Mouse (Mus musculus) myocyte (in vitro differentiated cells): ENCODE results near the gene Hist1h2ai.

Experiments
- CEBPB ChIP-seq: IDR thresholded peaks from 2 replicates; pipeline ENCODE4 v1.6.1; 2011; ENCODE audit warnings: mild to moderate bottlenecking, moderate library complexity; ENCODE audit not compliant: poor library complexity, insufficient read depth, severe bottlenecking
- E2F4 ChIP-seq: IDR thresholded peaks from one replicate; pipeline ENCODE4 v1.6.1; 2011; ENCODE audit warnings: mild to moderate bottlenecking, control low read depth, moderate library complexity; ENCODE audit not compliant: insufficient read depth
- MAX ChIP-seq: IDR thresholded peaks from one replicate; pipeline ENCODE4 v1.6.1; 2011; ENCODE audit warnings: low read depth, mild to moderate bottlenecking, control low read depth
- MYOD1 ChIP-seq, 3 experiments: IDR thresholded peaks; one replicate each; pipeline ENCODE4 v1.6.1; 2011; ENCODE audit warnings: control low read depth in 2 of 3, low read depth in 2 of 3, mild to moderate bottlenecking in 2 of 3, moderate library complexity in 1 of 3; ENCODE audit not compliant: insufficient read length in 2 of 3, control insufficient read depth in 1 of 3
- MYOG ChIP-seq, 3 experiments: IDR thresholded peaks; one replicate each; pipeline ENCODE4 v1.6.1; 2011; ENCODE audit warnings: control low read depth in 2 of 3, low read depth in 2 of 3, mild to moderate bottlenecking in 2 of 3; ENCODE audit not compliant: insufficient read length in 2 of 3, control insufficient read depth in 1 of 3, insufficient read depth in 1 of 3
- POLR2A ChIP-seq: IDR thresholded peaks from one replicate; pipeline ENCODE4 v1.6.1; 2011; ENCODE audit warnings: low read depth, mild to moderate bottlenecking, control low read depth, moderate library complexity; ENCODE audit not compliant: insufficient read length
- POLR2AphosphoS2 ChIP-seq: IDR thresholded peaks from one replicate; pipeline ENCODE4 v1.6.1; 2011; ENCODE audit warnings: low read depth, control low read depth; ENCODE audit not compliant: insufficient read length
- REST ChIP-seq: IDR thresholded peaks from one replicate; pipeline ENCODE4 v1.6.1; 2011; ENCODE audit warnings: mild to moderate bottlenecking, control low read depth, moderate library complexity; ENCODE audit not compliant: insufficient read depth, insufficient read length
- SRF ChIP-seq: IDR thresholded peaks from one replicate; pipeline ENCODE4 v1.6.1; 2011; ENCODE audit warnings: low read depth; ENCODE audit not compliant: control insufficient read depth, insufficient read length
- TCF12 ChIP-seq: IDR thresholded peaks from one replicate; pipeline ENCODE4 v1.6.1; 2011; ENCODE audit warnings: mild to moderate bottlenecking, control low read depth; ENCODE audit not compliant: poor library complexity, insufficient read depth, severe bottlenecking
- USF1 ChIP-seq: IDR thresholded peaks from one replicate; pipeline ENCODE4 v1.6.1; 2011; ENCODE audit warnings: low read depth, mild to moderate bottlenecking, control low read depth, moderate library complexity

DNA sequence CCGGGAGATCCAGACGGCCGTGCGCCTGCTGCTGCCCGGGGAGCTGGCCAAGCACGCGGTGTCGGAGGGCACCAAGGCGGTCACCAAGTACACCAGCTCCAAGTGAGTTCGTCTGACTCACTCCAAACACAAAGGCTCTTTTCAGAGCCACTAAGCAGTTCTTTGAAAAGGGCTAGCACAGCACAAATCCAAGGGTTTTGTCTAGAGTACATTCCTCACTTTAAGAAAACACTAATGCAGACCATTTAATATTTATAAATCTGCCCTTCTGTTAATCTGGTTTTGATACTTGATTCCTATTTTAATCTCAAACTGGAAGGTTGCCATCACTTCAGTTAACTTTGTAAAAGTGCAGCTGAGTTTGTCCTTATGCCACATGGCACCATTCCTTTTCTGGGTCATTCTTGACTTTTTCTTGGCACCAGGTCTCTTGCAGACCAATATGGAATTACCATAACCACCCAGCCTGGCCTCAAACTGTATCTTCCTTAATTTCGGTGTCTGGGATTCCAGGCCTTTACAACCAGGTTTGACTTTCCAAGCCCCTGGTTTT is 6.2 kb downstream of the Hist1h2ai start:
- TF ChIP-seq POLR2AphosphoS2 (peak; percentile 20), E2F4 (no peak), POLR2A (peak; percentile 1), TCF12 (no peak), USF1 (no peak), MAX (no peak), MYOD1 (IDR thresholded peaks at IDR 0.05; ENCODE audit: control insufficient read depth in 1 of 3, insufficient read length in 2 of 3, low read depth in 2 of 3) (no peak), MYOG (IDR thresholded peaks at IDR 0.05; ENCODE audit: control insufficient read depth in 1 of 3, insufficient read depth in 1 of 3, insufficient read length in 2 of 3, low read depth in 2 of 3) (no peak), REST (no peak), CEBPB (no peak), SRF (no peak)
